Mouse (Mus musculus) thymus, postnatal 36 days (tissue): ENCODE data around the gene Kcnk13.
A peak's percentile ranks its signal among the peaks of the same experiment; 100 is the strongest.

ENCODE experiments used
- DNase-seq, 2 experiments: peaks; one replicate each; pipeline ENCODE4 v3.0.0; 2022; ENCODE audit warnings: mixed read lengths in 2 of 2

The Kcnk13 gene

DNA sequence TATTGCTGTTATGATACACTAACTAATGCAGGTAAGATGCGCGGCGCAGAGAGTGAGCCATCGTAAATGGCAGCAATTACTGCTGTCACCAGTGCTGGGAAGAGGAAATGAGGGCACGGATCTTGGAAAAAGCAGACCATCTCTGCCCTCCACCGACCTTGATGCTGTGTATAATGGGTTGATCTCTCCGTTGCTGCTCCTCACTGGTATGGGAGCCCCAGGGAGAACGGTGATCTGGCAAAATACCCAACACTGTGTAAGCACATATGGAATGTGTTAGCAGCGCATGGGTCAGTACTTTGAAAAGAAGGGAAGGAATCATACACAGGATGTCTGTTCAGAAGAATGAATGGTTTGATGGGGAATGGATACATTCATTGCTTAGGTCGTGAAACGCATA lies 128.7 kb downstream of the Kcnk13 start:
- no peak for DNase-seq

GRCm38 (mm10) chr12:100099971-100100706 lies 135.8 kb downstream of the Kcnk13 start:
- no peak for DNase-seq

GRCm38 (mm10) chr12:100100707-100101030 lies 136.4 kb downstream of the Kcnk13 start:
- DNase-seq: no peak

GRCm38 (mm10) chr12:100101651-100102050 lies 137.4 kb downstream of the Kcnk13 start:
- DNase-seq: no peak

- DNase-seq: no peak
Measured at GRCm38 (mm10) chr12:100104530-100104929, 140.2 kb downstream of the Kcnk13 start.

DNA sequence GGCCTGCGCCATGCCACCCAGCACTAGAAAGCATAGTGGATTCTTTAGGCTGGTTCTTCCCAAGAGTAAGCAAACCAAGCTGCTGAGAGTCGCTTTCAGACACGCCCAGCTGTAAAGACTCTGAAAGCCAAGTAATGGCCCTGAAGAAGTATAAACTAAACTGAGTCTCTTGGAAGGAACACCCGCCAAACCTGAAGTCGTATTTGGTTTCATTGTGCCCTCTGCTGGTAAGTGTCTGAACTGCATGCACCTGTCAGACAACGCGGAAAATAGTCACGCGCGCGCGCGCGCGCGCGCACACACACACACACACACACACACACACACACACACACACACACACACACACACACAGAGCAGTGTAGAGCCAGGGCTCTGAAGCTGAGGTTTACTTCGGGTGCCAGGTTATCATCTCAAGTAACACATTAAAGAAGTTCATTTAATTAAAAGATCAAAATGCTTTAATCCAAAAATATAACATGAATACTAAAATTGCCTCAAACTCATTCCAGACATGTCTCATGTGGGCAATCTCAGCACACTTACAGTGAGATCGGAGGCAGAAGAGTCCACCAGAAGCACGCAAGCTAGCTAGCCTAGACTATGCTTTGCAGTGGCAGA lies 142.1 kb downstream of the Kcnk13 start:
- peak; percentile 64 to 74 for DNase-seq

DNA sequence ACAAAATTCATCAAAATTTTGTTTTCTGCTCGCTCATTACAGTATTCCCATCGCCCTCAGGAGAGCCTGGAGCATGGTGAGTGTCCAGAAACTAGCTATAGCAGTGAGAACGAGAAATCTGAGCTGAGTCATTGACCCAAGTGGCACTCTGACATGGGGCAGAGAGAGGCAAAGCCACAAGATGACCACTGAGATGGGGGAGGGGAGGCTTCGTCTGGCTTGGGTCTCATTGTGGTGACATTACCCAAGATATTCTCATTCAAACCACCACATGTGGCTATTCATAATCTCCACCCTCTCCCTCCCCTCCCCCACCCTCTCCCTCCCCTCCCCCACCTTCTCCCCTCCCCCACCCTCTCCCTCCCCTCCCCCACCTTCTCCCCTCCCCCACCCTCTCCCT lies 143.1 kb downstream of the Kcnk13 start:
- DNase-seq: no peak

DNA sequence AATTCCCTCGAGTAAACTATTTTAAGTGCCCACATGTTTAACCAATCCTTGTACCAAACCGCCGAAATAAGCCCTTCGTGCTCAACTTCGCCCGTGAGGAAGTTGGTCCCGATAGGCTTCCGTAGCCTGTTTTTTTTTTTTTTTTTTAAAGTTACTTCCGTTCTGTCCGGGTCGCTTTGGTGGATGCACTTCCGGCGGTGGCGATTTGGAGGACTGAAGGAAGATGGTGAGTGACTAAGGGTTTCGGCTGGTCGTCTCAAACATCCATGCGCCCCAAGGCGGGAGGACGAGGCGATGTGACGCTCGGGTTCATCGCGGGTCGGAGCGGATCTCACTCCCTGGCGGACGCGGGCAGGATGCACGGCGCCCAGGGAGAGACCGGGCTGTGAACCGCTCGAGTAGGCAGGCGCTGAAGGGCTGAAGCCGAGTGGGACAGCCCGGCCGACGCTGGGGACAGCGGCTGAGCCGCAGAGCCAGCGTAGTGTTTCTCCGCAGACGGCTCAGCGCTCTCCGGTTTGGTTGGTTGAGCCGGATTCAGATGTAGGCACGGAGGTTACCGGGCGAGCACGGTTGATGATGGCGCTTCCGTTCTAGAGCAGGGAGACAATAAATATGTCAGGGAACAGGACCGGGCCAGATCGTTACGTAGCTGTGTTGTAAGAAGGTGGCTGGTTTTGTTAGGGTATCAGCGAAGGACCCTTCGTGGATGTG lies 145.8 kb downstream of the Kcnk13 start, which contains the start of gene Psmc1:
TSS of gene Psmc1 (plus strand) at position 169 of the 711 bp plus-strand sequence.
- DNase-seq: peak; percentile 72 to 78
